Mouse (Mus musculus) megakaryocyte, adult 5-6 weeks (primary cell): ENCODE results near the gene Mstn. TPM values are rescaled to one million over a fixed set of nuclear protein-coding genes. Genes with fewer than 3 reads are reported as not detected.

Experiments used
- ATAC-seq: 2 replicates; pipeline ENCODE4 v1.8.0; 2016; ENCODE audit warnings: mild to moderate bottlenecking, inconsistent platforms; ENCODE audit not compliant: poor library complexity, severe bottlenecking
- total RNA-seq, 2 experiments: library from RNA; stranded (forward) in 1 of 2; stranded (reverse) in 1 of 2; fragments of 153-499, 151-499 nt in 1 of 2; fragments of 221-1000, 200-1000 nt in 1 of 2; gene quantifications; 2 replicates each; pipeline versions ENCODE4 v1.2.3 to v1.2.4; 2015 to 2017

The Mstn gene
- total RNA-seq (2015) (not detected in 2 replicates), total RNA-seq (2017) (not detected in 2 replicates)

GRCm38 (mm10) chr1:53061340-53061739 lies at the start of gene Mstn:
TSS of gene Mstn (plus strand) at chr1:53061640.
- ATAC-seq, result no peak

GRCm38 (mm10) chr1:53014716-53015115 lies 46.7 kb upstream of the Mstn start:
- no peak for ATAC-seq

GRCm38 (mm10) chr1:53015606-53016005 lies 45.8 kb upstream of the Mstn start:
- ATAC-seq, result no peak

- no peak for ATAC-seq
Observed at GRCm38 (mm10) chr1:53018746-53019505, 42.5 kb upstream of the Mstn start.

DNA sequence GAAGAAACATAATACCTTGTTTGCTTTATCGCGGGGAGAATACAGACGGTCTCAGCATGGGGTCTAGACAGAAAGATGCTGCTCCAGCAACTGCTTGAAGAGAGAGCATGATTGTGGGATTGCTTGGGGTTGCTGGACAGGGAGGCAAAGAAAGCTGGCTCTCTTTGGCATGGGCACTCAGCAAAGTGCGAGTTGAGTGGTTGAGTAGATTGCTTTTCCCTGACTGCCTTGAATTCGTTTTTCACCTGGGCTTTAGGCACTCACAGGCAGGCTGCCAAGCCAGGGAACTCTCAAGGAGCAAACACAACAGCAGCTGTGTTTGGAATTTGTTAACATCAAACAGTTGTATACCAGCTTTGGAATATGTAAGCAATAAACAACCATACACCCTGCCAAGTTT lies 41.4 kb upstream of the Mstn start, which contains the start of gene 1700019D03Rik:
1700019D03Rik (minus strand) TSS at position 101 of the 400 bp plus-strand sequence.
- no peak for ATAC-seq

DNA sequence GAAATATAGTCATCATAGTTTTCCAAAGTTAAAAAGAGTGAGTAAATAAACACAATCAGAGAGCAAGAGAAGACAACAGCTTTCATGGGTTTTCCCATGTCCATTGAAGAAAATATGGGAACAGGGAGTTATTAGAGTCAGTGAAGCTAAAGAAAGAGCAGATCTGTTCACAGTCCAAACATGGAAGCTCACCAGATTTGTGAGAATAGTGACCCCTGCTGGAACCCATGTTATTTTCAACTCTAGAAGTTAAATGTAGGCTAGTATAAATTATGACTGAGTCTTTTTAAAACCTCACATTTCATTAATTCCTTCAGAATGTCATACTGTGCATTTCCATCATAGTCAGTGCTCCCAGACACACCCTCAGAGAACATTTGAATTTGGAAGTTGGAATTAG lies 28.9 kb upstream of the Mstn start:
- no peak for ATAC-seq

GRCm38 (mm10) chr1:53037443-53037871 lies 24.0 kb upstream of the Mstn start:
- ATAC-seq, result no peak

DNA sequence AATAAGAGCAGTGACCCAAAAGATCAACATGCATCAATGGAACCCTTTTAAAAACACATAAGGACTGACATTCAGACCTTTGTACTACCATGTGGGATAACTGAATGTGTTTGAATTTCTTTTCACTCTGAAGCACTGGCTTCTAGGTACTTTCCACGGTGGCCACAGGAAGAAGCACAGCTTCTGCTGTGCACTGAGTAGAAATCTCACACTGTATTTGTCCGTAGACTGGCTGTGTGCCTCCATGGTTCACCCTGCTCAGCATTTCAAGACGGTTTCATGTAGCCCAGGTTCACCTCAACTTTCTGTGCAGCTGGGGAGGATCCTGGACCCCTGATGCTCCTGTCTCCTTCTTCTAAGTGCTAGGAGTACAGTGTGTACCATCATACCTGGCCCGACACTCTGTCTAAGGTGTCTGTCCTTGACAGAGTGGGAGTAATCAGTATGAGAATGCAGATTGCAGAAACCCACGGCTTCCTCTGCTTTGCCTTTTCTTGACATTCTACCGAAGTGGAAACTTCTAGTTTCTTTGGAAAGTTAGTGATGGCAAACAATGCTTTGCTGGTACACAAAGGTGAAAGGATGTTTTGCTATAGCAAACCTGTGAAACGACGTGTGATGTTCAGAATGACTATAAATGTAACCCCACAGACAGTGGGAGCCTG lies 11.5 kb upstream of the Mstn start:
- no peak for ATAC-seq

DNA sequence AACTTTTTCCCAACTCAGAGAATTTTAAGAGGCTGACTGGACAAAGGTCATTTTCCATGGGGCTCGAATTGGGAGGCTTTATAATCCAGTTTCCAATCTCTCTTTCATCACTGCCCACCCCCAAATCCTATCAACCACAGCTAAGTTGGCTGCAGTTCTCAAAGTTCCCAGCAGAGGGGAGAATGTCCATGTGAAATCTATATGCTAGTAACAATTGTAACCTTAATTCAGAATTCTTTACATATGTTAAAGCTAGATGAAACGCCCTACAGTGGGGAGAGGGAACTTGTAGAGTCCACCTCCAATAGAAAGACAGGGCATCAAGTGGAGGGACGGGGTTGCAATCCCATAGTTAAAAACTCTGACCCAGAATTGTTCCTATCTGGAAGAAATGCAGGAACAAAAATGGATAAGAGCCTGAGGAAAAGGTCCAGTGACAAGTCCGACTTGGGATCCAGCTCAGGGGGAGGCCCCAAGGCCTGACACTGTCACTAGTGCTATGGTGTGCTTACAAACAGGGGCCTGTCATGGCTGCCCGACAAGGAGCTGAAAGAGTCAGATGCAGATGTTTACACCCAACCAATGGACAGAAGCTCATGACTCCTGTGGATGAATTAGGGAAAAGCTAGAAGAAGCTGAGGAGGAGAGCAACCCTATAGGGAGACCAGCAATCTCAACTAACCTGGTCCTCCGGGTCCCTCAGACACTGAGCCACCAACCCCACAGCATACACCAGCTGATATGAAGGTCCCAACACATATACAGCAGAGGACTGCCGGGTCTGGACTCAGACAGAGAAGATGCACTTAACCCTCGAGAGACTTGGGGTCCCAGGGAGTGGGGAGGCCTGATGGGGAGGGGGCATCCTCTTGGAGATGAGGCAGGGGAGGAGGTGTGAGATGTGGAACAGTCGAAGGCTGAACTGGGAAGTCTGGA lies 8.1 kb upstream of the Mstn start:
- ATAC-seq, result no peak

DNA sequence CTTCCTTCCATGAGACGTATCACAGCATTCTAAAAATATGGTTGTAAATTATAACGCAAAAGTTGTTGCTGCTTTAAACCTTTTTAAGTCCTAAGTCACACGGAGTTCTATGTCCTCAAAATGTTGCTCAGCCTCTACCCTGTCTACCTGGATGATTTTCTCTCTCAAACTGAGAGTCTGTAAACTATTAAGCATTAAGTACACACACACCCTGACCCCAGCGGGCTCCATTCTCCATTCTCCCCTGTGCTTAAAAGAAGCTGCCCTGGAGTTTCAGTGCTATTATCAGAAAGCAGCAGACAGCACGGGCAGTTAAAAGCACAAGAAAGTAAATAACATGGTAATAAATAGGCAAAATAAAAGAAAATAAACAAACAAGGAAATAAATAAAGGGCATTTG lies 2.3 kb upstream of the Mstn start:
- ATAC-seq, result no peak

DNA sequence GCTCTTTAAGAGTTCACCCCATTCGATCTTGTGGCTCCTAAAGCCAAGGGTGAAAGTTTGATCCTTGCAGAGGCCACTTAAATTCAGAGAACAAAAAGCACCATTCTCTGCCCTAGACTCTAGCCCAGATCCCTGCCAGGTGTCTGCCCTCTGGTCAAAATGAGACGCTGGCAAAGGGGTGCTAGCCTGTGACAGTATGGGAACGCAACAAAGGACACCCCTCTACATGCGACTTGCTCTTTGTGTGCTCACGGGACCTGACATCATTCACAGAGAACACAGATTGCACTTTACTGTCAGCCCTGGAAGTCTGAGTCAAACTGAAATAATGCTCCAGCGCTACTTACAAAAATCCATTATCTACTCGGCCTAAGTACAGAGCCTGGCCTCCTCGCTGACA lies 941 bp upstream of the Mstn start:
- no peak for ATAC-seq

DNA sequence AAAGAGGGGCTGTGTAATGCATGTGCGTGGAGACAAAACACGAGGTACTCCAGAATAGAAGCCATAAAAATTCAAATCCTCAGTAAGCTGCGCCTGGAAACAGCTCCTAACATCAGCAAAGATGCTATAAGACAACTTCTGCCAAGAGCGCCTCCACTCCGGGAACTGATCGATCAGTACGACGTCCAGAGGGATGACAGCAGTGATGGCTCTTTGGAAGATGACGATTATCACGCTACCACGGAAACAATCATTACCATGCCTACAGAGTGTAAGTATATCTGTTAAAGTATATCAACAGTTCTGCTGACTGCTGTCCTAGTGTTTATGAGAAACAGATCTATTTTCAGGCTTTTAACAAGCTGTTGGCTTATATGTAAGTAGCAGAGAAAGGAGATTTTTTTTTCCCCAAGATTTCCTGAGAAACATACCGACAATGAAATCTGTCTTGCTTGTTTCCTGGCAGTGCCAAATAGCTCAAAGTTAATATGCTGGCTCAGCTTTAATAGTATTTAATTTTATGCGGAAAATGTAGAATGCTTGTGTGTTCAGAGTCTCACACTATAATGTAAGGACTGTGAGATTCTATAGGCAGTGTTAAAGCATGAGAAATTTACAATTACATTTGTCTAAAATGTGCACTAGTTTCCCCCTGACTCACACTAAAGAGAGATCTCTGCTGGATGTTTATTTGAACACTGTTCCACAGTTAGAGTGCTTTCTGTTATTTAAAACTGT lies 600 bp downstream of the Mstn start:
- ATAC-seq, result no peak

DNA sequence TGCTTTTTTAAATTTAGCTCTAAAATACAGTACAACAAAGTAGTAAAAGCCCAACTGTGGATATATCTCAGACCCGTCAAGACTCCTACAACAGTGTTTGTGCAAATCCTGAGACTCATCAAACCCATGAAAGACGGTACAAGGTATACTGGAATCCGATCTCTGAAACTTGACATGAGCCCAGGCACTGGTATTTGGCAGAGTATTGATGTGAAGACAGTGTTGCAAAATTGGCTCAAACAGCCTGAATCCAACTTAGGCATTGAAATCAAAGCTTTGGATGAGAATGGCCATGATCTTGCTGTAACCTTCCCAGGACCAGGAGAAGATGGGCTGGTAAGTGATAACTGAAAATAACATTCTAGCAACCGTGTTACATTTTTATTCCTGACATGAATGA lies 2.5 kb downstream of the Mstn start:
- ATAC-seq, result no peak

- ATAC-seq, result no peak
Observed at GRCm38 (mm10) chr1:53069726-53070514, 8.5 kb downstream of the Mstn start.

DNA sequence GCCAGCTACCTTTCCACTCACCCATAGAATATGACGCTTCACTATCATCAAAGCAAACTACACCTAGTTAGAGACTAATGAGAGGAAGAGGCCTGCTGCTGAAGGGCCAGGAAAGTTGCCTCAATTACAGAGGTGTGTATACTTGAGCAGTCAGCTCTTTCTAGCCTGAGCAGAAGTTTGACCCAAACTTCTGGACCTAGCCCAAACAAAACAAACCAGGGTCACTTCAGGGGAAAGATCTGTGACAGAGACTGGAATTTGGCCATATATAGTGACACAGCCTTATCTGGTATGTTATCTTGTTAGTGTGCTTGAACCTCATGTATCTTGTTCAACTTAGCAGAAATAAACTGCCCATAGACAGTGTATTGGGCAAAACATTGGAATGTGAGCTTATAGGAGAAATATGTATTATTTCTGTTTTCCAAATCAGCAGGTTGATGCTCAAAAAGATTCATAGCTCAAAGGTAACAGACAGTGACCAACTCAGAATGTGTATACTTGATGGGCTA lies 9.3 kb downstream of the Mstn start:
- ATAC-seq, result no peak

DNA sequence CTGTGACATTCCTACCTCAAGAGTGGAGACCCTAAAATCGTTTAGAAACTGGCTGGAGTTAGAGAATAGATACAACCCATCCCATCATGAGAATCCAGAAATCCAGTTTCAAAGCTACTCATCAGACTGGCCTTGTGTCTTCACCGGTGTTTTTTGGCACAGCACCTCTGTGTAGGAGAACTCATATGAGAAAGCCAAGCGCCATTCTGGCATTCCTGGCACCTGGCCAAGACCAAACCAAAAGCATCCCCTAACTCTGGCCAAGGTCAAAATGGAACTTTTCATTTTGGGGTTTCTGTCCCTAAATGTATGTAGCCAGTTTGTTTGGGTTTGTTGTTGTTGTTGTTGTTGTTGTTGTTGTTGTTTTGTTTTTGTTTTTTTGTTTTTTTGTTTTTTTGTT lies 15.2 kb downstream of the Mstn start:
- ATAC-seq, result no peak

GRCm38 (mm10) chr1:53079876-53080275 lies 18.4 kb downstream of the Mstn start:
- ATAC-seq, result no peak

DNA sequence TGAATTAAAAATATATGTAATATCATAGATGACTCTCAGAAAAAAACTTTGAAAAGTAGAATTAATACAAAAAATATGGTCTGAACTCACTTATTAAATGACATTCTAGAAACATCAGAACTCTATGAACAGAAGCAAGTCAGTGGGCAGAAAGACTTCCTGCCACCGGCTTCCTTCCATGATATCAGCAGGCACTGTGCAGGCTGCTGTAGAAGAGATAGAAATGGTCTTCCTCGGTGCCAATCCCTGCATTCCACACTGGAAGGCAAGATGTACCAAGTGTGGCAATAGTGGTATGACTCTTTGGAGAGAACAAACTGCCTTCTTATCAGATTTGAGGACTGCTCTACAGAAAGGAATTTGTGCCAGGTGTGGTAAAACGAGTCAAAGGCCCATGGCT lies 19.2 kb downstream of the Mstn start:
- no peak for ATAC-seq

DNA sequence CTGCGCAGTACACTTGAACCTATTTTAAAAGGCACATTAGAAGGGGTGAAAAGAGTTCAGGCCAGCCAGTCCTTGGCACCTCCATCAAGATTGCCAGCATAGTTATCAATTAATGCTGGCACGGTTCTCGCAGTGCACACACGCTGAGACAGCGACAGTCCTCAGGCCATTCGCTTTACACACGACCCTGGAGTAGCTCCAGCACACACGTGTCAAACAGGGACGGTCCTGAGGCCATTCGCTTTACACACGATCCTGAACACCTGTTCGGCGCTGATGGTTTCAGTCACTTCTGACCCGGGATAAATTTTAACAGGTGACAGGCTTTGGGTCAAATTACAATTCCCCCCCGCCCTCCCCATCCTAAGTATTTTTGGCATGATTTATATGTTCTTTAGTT lies 23.8 kb downstream of the Mstn start:
- ATAC-seq, result no peak

GRCm38 (mm10) chr1:53085991-53086390 lies 24.6 kb downstream of the Mstn start:
- ATAC-seq, result no peak
